18 mouse cellular contexts compared by ENCODE assay signal in the genomic region with DNA sequence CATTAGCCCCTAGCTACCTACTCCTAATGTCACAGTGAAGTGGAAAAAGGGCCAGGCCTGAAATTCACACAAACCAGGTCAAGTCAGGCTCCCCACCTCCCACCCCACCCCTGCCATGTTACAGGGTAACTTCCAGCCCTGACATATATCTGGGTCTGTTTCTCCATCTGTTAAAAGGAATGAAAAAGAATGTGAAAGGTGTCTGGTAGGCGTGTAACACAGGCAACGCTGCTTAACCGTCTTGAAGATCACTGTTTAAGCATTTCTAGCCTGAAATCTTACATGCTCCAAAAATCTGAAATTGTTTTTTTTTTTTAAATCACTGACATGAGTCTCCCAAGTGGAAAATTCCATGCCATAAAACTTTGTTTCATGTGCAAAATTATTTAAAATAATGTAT.
"Had no signal": no experiment of that assay in that cellular context is flagged by ENCODE, and none has a peak within 500 bp of the region (broad histone marks: within the 10 kb centered on the region; RNA-seq: fewer than 3 reads in every experiment).

No protein-coding gene starts in this region.

- H3K4me2 ChIP-seq: liver, embryonic 12.5 days; liver, embryonic 15.5 days; lung, embryonic 15.5 days; midbrain, embryonic 12.5 days had no signal

- H3K27me3 ChIP-seq: liver, embryonic 12.5 days; liver, embryonic 15.5 days; lung, embryonic 15.5 days; midbrain, embryonic 12.5 days had no signal

- H3K4me1 ChIP-seq: liver, embryonic 12.5 days; liver, embryonic 15.5 days; megakaryocyte, embryonic 14.5 days had no signal

- H3K27ac ChIP-seq: kidney, postnatal 0 days; liver, embryonic 12.5 days; liver, embryonic 15.5 days; lung, embryonic 15.5 days; stomach, postnatal 0 days had no signal

- H3K4me3 ChIP-seq: limb, embryonic 12.5 days; liver, embryonic 12.5 days; liver, embryonic 15.5 days; lung, embryonic 15.5 days; megakaryocyte, embryonic 14.5 days; midbrain, embryonic 12.5 days had no signal

- H3K36me3 ChIP-seq: limb, embryonic 12.5 days; liver, embryonic 12.5 days; liver, embryonic 15.5 days; lung, embryonic 15.5 days; midbrain, embryonic 12.5 days had no signal

- ATAC-seq: intestine, postnatal 0 days; liver, embryonic 12.5 days had no signal

- H3K9ac ChIP-seq: limb, embryonic 12.5 days; liver, embryonic 12.5 days; liver, embryonic 15.5 days; lung, embryonic 15.5 days; midbrain, embryonic 12.5 days had no signal

- H3K9me3 ChIP-seq: limb, embryonic 12.5 days; liver, embryonic 12.5 days; liver, embryonic 15.5 days; lung, embryonic 15.5 days; megakaryocyte, embryonic 14.5 days; midbrain, embryonic 12.5 days had no signal

- DNase-seq: kidney, adult 2 months; kidney, postnatal 25 days; liver; lung, adult 18-20 months; lung, postnatal 10 days; right cerebral cortex, adult 18-20 months; right cerebral cortex, postnatal 14 days; right cerebral cortex, postnatal 4 days; thymus, postnatal 25 days had no signal
